Comparison of ENCODE assay signal across 8 mouse cellular contexts in genomic region chr14:16248603-16249157, GRCm38 (mm10). TPM values are rescaled to one million over a fixed set of nuclear protein-coding genes. Genes with fewer than 3 reads are reported as not detected.
A peak's percentile ranks its signal among the peaks of the same experiment; 100 is the strongest.
DNase-seq lines count a peak whose midpoint lies in the region; ATAC-seq and TF ChIP-seq lines count a peak whose summit lies in the region.

No protein-coding gene starts in this region.

- TF ChIP-seq CTCF in intestine, postnatal 0 days (IDR thresholded peaks at IDR 0.05; ENCODE audit: low read depth): no peak
- TF ChIP-seq CTCF in olfactory bulb, adult 2 months (IDR thresholded peaks at IDR 0.05; ENCODE audit: insufficient read depth, low read depth, low read length): no peak

- no peaks in the 10 kb centered on the region for H3K36me3 ChIP-seq in lung, embryonic 16.5 days (ENCODE audit: control insufficient read depth, insufficient read depth, low read length)
- no peaks in the 10 kb centered on the region for H3K36me3 ChIP-seq in embryonic facial prominence, embryonic 14.5 days (ENCODE audit: control insufficient read depth, insufficient read depth, low read length)
- no peaks in the 10 kb centered on the region for H3K36me3 ChIP-seq in intestine, postnatal 0 days (ENCODE audit: control insufficient read depth, insufficient read depth)

- DNase-seq in lung, postnatal 14 days: no peak
- no peak for DNase-seq in embryonic facial prominence, embryonic 14.5 days (ENCODE audit: low spot score)
- DNase-seq in gastrocnemius, postnatal 4 days (ENCODE audit: low spot score in 2 of 2): no peak
- DNase-seq in urinary bladder, postnatal 4 days (ENCODE audit: low spot score in 2 of 2): no peak
- no peak for DNase-seq in urinary bladder, adult 2 months (ENCODE audit: low spot score)

- no peaks in the 10 kb centered on the region for H3K27me3 ChIP-seq in lung, embryonic 16.5 days (ENCODE audit: control insufficient read depth, insufficient read depth, low read depth, low read length)
- H3K27me3 ChIP-seq in embryonic facial prominence, embryonic 14.5 days (replicated peaks; ENCODE audit: control insufficient read depth, insufficient read depth, low read length): no peaks in the 10 kb centered on the region
- H3K27me3 ChIP-seq in intestine, postnatal 0 days (replicated peaks; ENCODE audit: control insufficient read depth, insufficient read depth, low read length): no peaks in the 10 kb centered on the region

- H3K27ac ChIP-seq in lung, embryonic 16.5 days (ENCODE audit: low read length): peak overlapping the region; percentile 88; the same call in 1 of the 2 replicates
- peak overlapping the region; percentile 90; the same call in 1 of the 2 replicates for H3K27ac ChIP-seq in embryonic facial prominence, embryonic 14.5 days (replicated peaks; ENCODE audit: low read depth, low read length)
- peak overlapping the region; percentile 93; the same call in 1 of the 2 replicates for H3K27ac ChIP-seq in intestine, postnatal 0 days (ENCODE audit: low read depth, low read length)
- H3K27ac ChIP-seq in olfactory bulb, adult 2 months (ENCODE audit: insufficient read depth, low read depth, low read length): no peak overlapping the region

- H3K4me1 ChIP-seq in lung, embryonic 16.5 days (replicated peaks; ENCODE audit: control insufficient read depth, insufficient read depth, low read length): peaks cover 19% of the 10 kb centered on the region
- peaks cover 11% of the 10 kb centered on the region for H3K4me1 ChIP-seq in embryonic facial prominence, embryonic 14.5 days (ENCODE audit: control insufficient read depth, insufficient read depth, low read length)
- H3K4me1 ChIP-seq in intestine, postnatal 0 days (replicated peaks; ENCODE audit: control insufficient read depth, insufficient read depth, low read length): peaks cover 3% of the 10 kb centered on the region; the same call in 1 of the 2 replicates
- H3K4me1 ChIP-seq in olfactory bulb, adult 2 months (ENCODE audit: control insufficient read depth, insufficient read depth, low read length): no peaks in the 10 kb centered on the region; the same call in 1 of the 2 replicates

- H3K9me3 ChIP-seq in lung, embryonic 16.5 days (ENCODE audit: control insufficient read depth, low read length): no peaks in the 10 kb centered on the region
- H3K9me3 ChIP-seq in embryonic facial prominence, embryonic 14.5 days (ENCODE audit: control insufficient read depth, low read length): no peaks in the 10 kb centered on the region
- no peaks in the 10 kb centered on the region for H3K9me3 ChIP-seq in intestine, postnatal 0 days (ENCODE audit: control insufficient read depth)

- 11% methylated on average over 9 of the region's 9 CpGs for WGBS in lung, embryonic 16.5 days
- 14% methylated on average over 9 of the region's 9 CpGs for WGBS in embryonic facial prominence, embryonic 14.5 days
- WGBS in intestine, postnatal 0 days: 18% methylated on average over 9 of the region's 9 CpGs
- WGBS in olfactory bulb, adult 2 months: 12% methylated on average over 9 of the region's 9 CpGs

- ATAC-seq in lung, embryonic 16.5 days (ENCODE audit: low read depth): peak; percentile 34
- ATAC-seq in embryonic facial prominence, embryonic 14.5 days (ENCODE audit: low read depth): peak; percentile 13; the same call in 1 of the 2 replicates
- ATAC-seq in intestine, postnatal 0 days: no peak

- TF ChIP-seq POLR2A in olfactory bulb, adult 2 months (IDR thresholded peaks at IDR 0.05; ENCODE audit: insufficient read depth, low read depth, low read length): no peak

- H3K4me2 ChIP-seq in lung, embryonic 16.5 days (ENCODE audit: low read depth, low read length): peak overlapping the region; percentile 86
- H3K4me2 ChIP-seq in embryonic facial prominence, embryonic 14.5 days (ENCODE audit: low read depth, low read length): peak overlapping the region; percentile 78
- peak overlapping the region; percentile 78 for H3K4me2 ChIP-seq in intestine, postnatal 0 days (replicated peaks; ENCODE audit: low read depth)

- H3K4me3 ChIP-seq in lung, embryonic 16.5 days (ENCODE audit: low read length): peak overlapping the region; percentile 82
- H3K4me3 ChIP-seq in embryonic facial prominence, embryonic 14.5 days (ENCODE audit: low read depth, low read length): peak overlapping the region; percentile 78
- peak overlapping the region; percentile 65 for H3K4me3 ChIP-seq in intestine, postnatal 0 days (ENCODE audit: low read depth, low read length)
- H3K4me3 ChIP-seq in olfactory bulb, adult 2 months (ENCODE audit: insufficient read depth, low read depth, low read length): peak overlapping the region; percentile 90

- H3K9ac ChIP-seq in lung, embryonic 16.5 days (ENCODE audit: low read length): peak overlapping the region; percentile 98
- peak overlapping the region; percentile 98 for H3K9ac ChIP-seq in embryonic facial prominence, embryonic 14.5 days (ENCODE audit: low read depth, low read length)
- peak overlapping the region; percentile 95 for H3K9ac ChIP-seq in intestine, postnatal 0 days (ENCODE audit: low read depth, low read length)

RNA-seq across cellular contexts. Expression of gene Ngly1, which starts 0.4 kb away (rescaled TPM):
- polyA plus RNA-seq in lung, embryonic 16.5 days (2015; fragmentation: Nextera tagmentation; extraction: Ambion mirVana): 36.9 and 38.4 TPM in 2 replicates
- polyA plus RNA-seq in embryonic facial prominence, embryonic 14.5 days (2014; fragmentation: Nextera tagmentation; extraction: Ambion mirVana): 43.6 and 49.6 TPM in 2 replicates
- 44.6 and 46.0 TPM in 2 replicates for polyA plus RNA-seq in intestine, postnatal 0 days (2015; fragmentation: Nextera tagmentation; extraction: Ambion mirVana)
- polyA plus RNA-seq in olfactory bulb, adult 2 months (2012; ENCODE audit: insufficient read depth, insufficient read length, low replicate concordance, missing spikeins): not detected in 2 replicates
- total RNA-seq in gastrocnemius, postnatal 4 days (2021): 10 to 100 TPM; 40.5 to 53.9 TPM
- 26.2 and 26.6 TPM in 2 replicates for polyA plus RNA-seq in urinary bladder, adult 2 months (2012; rRNA removed)

RNA-seq across cellular contexts. Expression of gene Oxsm, which starts 0.9 kb away (rescaled TPM):
- polyA plus RNA-seq in lung, embryonic 16.5 days (2015; fragmentation: Nextera tagmentation; extraction: Ambion mirVana): 3.3 and 3.7 TPM in 2 replicates
- 1.7 and 1.8 TPM in 2 replicates for polyA plus RNA-seq in embryonic facial prominence, embryonic 14.5 days (2014; fragmentation: Nextera tagmentation; extraction: Ambion mirVana)
- polyA plus RNA-seq in intestine, postnatal 0 days (2015; fragmentation: Nextera tagmentation; extraction: Ambion mirVana): 3.2 and 3.3 TPM in 2 replicates
- not detected in 2 replicates for polyA plus RNA-seq in olfactory bulb, adult 2 months (2012; ENCODE audit: insufficient read depth, insufficient read length, low replicate concordance, missing spikeins)
- 10 to 100 TPM; 11.1 to 11.7 TPM for total RNA-seq in gastrocnemius, postnatal 4 days (2021)
- 7.4 and 8.0 TPM in 2 replicates for polyA plus RNA-seq in urinary bladder, adult 2 months (2012; rRNA removed)

Comparison
In these comparisons a context has a peak if more than half of its experiments do, and no peak if none do; other contexts are left out.
1. RNA of gene Ngly1, which starts 0.4 kb away (polyA plus RNA-seq): 44.6 to 46.0 TPM in intestine, postnatal 0 days, 43.6 to 49.6 TPM in embryonic facial prominence, embryonic 14.5 days, 36.9 to 38.4 TPM in lung, embryonic 16.5 days and 26.2 to 26.6 TPM in urinary bladder, adult 2 months; not detected in olfactory bulb, adult 2 months; every median in the first group is over 10 times any median in the second.
2. Peak in every context shown above with its lines, with median percentiles within 50 percentile points of each other: H3K4me2 ChIP-seq, H3K4me3 ChIP-seq and H3K9ac ChIP-seq.